Mouse (Mus musculus) MEL (cell line): ENCODE measurements around the gene Rpa2. TPM values are rescaled to one million over a fixed set of nuclear protein-coding genes. Genes with fewer than 3 reads are reported as not detected.

Experiments
- DNase-seq: peaks from one replicate; pipeline ENCODE4 v3.0.0; 2011; ENCODE audit warnings: low read depth, low spot score
- H3K27ac ChIP-seq: 2 replicates; pipeline ENCODE4 v1.5.1; 2012; ENCODE audit warnings: low read depth, mild to moderate bottlenecking, control low read depth, low read length, moderate library complexity; ENCODE audit not compliant: control insufficient read depth
- H3K27me3 ChIP-seq, 2 experiments: fragments of 150-350 bp in 1 of 2; sonication (generic) in 1 of 2; 2 replicates each; pipeline ENCODE4 v1.6.1; 2012; ENCODE audit warnings: low read length in 2 of 2, mild to moderate bottlenecking in 2 of 2, improper control_type of control experiment in 1 of 2, moderate library complexity in 1 of 2; ENCODE audit not compliant: insufficient read depth in 2 of 2, control insufficient read depth in 1 of 2
- H3K36me3 ChIP-seq, 2 experiments: 2 replicates each; pipeline ENCODE4 v1.6.1; 2012 to 2014; ENCODE audit warnings: low read length in 2 of 2, improper control_type of control experiment in 1 of 2, inconsistent platforms in 1 of 2, mild to moderate bottlenecking in 1 of 2; ENCODE audit not compliant: insufficient read depth in 2 of 2, control insufficient read depth in 1 of 2
- H3K4me1 ChIP-seq, 2 experiments: fragments of 150-350 bp in 1 of 2; sonication (generic) in 1 of 2; 2 replicates each; pipeline ENCODE4 v1.6.1; 2012; ENCODE audit warnings: low read length in 2 of 2, improper control_type of control experiment in 1 of 2, mild to moderate bottlenecking in 1 of 2; ENCODE audit not compliant: insufficient read depth in 2 of 2, control insufficient read depth in 1 of 2
- H3K4me3 ChIP-seq, 2 experiments: fragments of 150-350 bp in 1 of 2; sonication (generic) in 1 of 2; 2 replicates each; pipeline ENCODE4 v1.5.1; 2012; ENCODE audit warnings: low read depth in 2 of 2, low read length in 2 of 2, mild to moderate bottlenecking in 2 of 2, moderate library complexity in 2 of 2, control low read depth in 1 of 2, improper control_type of control experiment in 1 of 2; ENCODE audit not compliant: control insufficient read depth in 1 of 2, insufficient read depth in 1 of 2
- H3K79me2 ChIP-seq: 2 replicates; pipeline ENCODE4 v1.6.1; 2012; ENCODE audit warnings: mild to moderate bottlenecking, low read length, moderate library complexity; ENCODE audit not compliant: control insufficient read depth, poor library complexity, insufficient read depth
- H3K9ac ChIP-seq: 2 replicates; pipeline ENCODE4 v1.6.1; 2012; ENCODE audit warnings: low read depth, mild to moderate bottlenecking, control low read depth, low read length, moderate library complexity; ENCODE audit not compliant: control insufficient read depth, poor library complexity, severe bottlenecking
- H3K9me3 ChIP-seq: fragments of 150-350 bp; sonication (generic); replicated peaks from 2 replicates; pipeline ENCODE4 v1.6.1; 2012; ENCODE audit warnings: mild to moderate bottlenecking, low read length, improper control_type of control experiment, moderate library complexity; ENCODE audit not compliant: insufficient read depth
- CHD1 ChIP-seq: IDR thresholded peaks from 2 replicates; pipeline ENCODE4 v1.6.1; 2012; ENCODE audit warnings: low read depth, mild to moderate bottlenecking, inconsistent platforms, low read length, improper control_type of control experiment
- CTCF ChIP-seq, 3 experiments: IDR thresholded peaks in 2 of 3; conservative IDR thresholded peaks in 1 of 3; 2 replicates each; pipeline ENCODE4 v1.5.1; 2011 to 2012; ENCODE audit warnings: low read length in 3 of 3, low read depth in 2 of 3, mild to moderate bottlenecking in 2 of 3, improper control_type of control experiment in 1 of 3, inconsistent platforms in 1 of 3, mixed read lengths in 1 of 3, moderate library complexity in 1 of 3; ENCODE audit not compliant: control insufficient read depth in 1 of 3, insufficient read depth in 1 of 3, poor library complexity in 1 of 3, severe bottlenecking in 1 of 3
- ELF1 ChIP-seq: IDR thresholded peaks from 2 replicates; pipeline ENCODE4 v1.6.1; 2014; ENCODE audit warnings: low read depth, mild to moderate bottlenecking, inconsistent platforms, low read length, improper control_type of control experiment, moderate library complexity
- EP300 ChIP-seq, 2 experiments: IDR thresholded peaks; 2 replicates each; pipeline ENCODE4 v1.6.1; 2011; ENCODE audit warnings: improper control_type of control experiment in 2 of 2, low read length in 2 of 2, low read depth in 1 of 2, mild to moderate bottlenecking in 1 of 2
- HCFC1 ChIP-seq: IDR thresholded peaks from 2 replicates; pipeline ENCODE4 v1.6.1; 2012; ENCODE audit warnings: low read depth, mild to moderate bottlenecking, inconsistent platforms, low read length, improper control_type of control experiment, moderate library complexity
- MAX ChIP-seq: IDR thresholded peaks from 2 replicates; pipeline ENCODE4 v1.6.1; 2011; ENCODE audit warnings: low read length, improper control_type of control experiment
- MEF2A ChIP-seq: IDR thresholded peaks from 2 replicates; pipeline ENCODE4 v1.6.1; 2014; ENCODE audit warnings: low read depth, mild to moderate bottlenecking, inconsistent platforms, low read length, improper control_type of control experiment; ENCODE audit not compliant: poor library complexity, insufficient replicate concordance, severe bottlenecking; ENCODE audit errors: extremely low read depth
- NELFE ChIP-seq: IDR thresholded peaks from 2 replicates; pipeline ENCODE4 v1.6.1; 2011; ENCODE audit warnings: low read depth, low read length, improper control_type of control experiment
- NRF1 ChIP-seq: IDR thresholded peaks from 2 replicates; pipeline ENCODE4 v1.6.1; 2014; ENCODE audit warnings: low read depth, mild to moderate bottlenecking, inconsistent platforms, low read length, improper control_type of control experiment, moderate library complexity; ENCODE audit not compliant: poor library complexity, insufficient read depth, severe bottlenecking
- POLR2AphosphoS2 ChIP-seq: IDR thresholded peaks from 2 replicates; pipeline ENCODE4 v1.6.1; 2011; ENCODE audit warnings: low read length, improper control_type of control experiment
- POLR2AphosphoS5 ChIP-seq: IDR thresholded peaks from 2 replicates; pipeline ENCODE4 v1.6.1; 2012; ENCODE audit warnings: low read depth, borderline replicate concordance, mild to moderate bottlenecking, inconsistent platforms, low read length, moderate library complexity, mixed read lengths
- RAD21 ChIP-seq: IDR thresholded peaks from 2 replicates; pipeline ENCODE4 v1.6.1; 2011; ENCODE audit warnings: mild to moderate bottlenecking, low read depth, low read length, improper control_type of control experiment
- SIN3A ChIP-seq: IDR thresholded peaks from 2 replicates; pipeline ENCODE4 v1.6.1; 2012; ENCODE audit warnings: low read length, improper control_type of control experiment, inconsistent platforms
- SMC3 ChIP-seq: IDR thresholded peaks from 2 replicates; pipeline ENCODE4 v1.6.1; 2011; ENCODE audit warnings: low read depth, low read length, improper control_type of control experiment
- TBP ChIP-seq: IDR thresholded peaks from 2 replicates; pipeline ENCODE4 v1.8.0; 2011; ENCODE audit warnings: low read depth, low read length, improper control_type of control experiment
- TCF12 ChIP-seq: IDR thresholded peaks from 2 replicates; pipeline ENCODE4 v1.6.1; 2014; ENCODE audit warnings: low read depth, mild to moderate bottlenecking, inconsistent platforms, low read length, improper control_type of control experiment, moderate library complexity
- ZC3H11A ChIP-seq: IDR thresholded peaks from 2 replicates; pipeline ENCODE4 v1.6.1; 2012; ENCODE audit warnings: low read depth, mild to moderate bottlenecking, inconsistent platforms, low read length, improper control_type of control experiment
- ZNF384 ChIP-seq: IDR thresholded peaks from 2 replicates; pipeline ENCODE4 v1.6.1; 2012; ENCODE audit warnings: low read depth, mild to moderate bottlenecking, inconsistent platforms, low read length, improper control_type of control experiment
- polyA plus RNA-seq, 2 experiments: library from polyadenylated mRNA; stranded (reverse) in 1 of 2; unstranded in 1 of 2; fragments of >175 nt in 1 of 2; fragments of >200 nt in 1 of 2; gene quantifications; 2 replicates each; pipeline versions ENCODE4 v1.2.1 to v1.2.4; 2012; ENCODE audit warnings: low replicate concordance in 2 of 2, low read depth in 1 of 2; ENCODE audit not compliant: insufficient read length in 2 of 2, insufficient read depth in 1 of 2, missing spikeins in 1 of 2
- total RNA-seq: library from RNA; depleted of rRNA; stranded (reverse); fragments of 300-350 nt; gene quantifications from 2 replicates; pipeline ENCODE4 v1.2.3, GENCODE M21; 2012

Gene Rpa2
- total and polyA plus RNA-seq, 3 experiments = 103 to 119 TPM; not detected in 1

DNA sequence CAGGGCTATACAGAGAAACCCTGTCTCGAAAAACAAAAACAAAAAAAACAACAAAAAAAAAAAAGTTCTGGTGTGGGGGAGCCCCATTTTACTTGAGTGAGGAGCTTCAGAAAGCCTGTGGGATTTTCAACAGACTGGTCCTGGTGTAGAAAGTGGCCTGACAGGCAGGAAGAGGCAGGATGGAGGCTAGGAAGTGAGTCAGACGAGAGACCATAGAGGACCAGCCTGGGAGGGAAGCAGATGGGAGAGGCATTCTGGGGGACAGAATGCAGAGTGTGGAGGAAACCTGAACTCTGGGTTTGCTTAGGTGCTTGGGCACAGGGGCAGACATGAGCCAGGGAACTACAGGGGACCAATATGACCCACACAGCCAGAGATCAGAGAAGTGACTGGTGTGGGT is 48.7 kb downstream of the Rpa2 start:
- Histone ChIP-seq H3K79me2 (no peaks in the 10 kb centered on the region), H3K4me1 (peaks cover 0 to 2% of the 10 kb centered on the region in 2 experiments; a peak in 1 of 4 replicates), H3K27me3 (no peaks in the 10 kb centered on the region), H3K27ac (no peak overlapping the region), H3K9ac (no peak overlapping the region), H3K36me3 (peaks cover 0 to 4% of the 10 kb centered on the region in 2 experiments; a peak in 1 of 4 replicates), H3K9me3 (no peaks in the 10 kb centered on the region), H3K4me3 (no peak overlapping the region)
- DNase-seq = no peak
- TF ChIP-seq ELF1 = no peak
- no peak for TF ChIP-seq TCF12
- TF ChIP-seq ZNF384 = no peak
- no peak for TF ChIP-seq EP300 (IDR thresholded peaks at IDR 0.05; ENCODE audit: low read depth in 1 of 2, low read length in 2 of 2)
- no peak for TF ChIP-seq CHD1
- no peak for TF ChIP-seq POLR2AphosphoS2
- no peak for TF ChIP-seq SIN3A
- TF ChIP-seq NRF1 = no peak
- TF ChIP-seq MAX = no peak
- TF ChIP-seq NELFE = no peak
- TF ChIP-seq POLR2AphosphoS5 = no peak
- TF ChIP-seq RAD21 = no peak
- TF ChIP-seq TBP = no peak
- TF ChIP-seq MEF2A = no peak

DNA sequence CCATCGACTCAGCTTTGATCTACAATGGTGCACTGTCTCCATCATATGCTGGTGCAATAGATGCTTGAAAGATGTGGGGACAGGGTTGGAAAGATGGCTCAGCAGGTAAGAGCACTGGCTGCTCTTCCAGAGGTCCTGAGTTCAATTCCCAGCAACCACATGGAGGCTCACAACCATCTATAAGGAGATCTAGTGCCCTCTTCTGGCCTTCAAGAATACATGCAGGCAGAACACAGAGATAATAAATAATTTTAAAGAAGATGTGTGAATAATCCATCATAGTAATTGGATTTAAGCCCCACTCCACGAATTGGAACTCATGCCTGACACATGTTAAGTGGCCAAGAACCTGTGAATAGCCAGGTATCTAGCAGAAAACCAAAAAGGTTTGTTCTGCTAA is 50.3 kb downstream of the Rpa2 start:
- peak in 2 of 3 experiments; percentile 34 to 51; a peak in 4 of 6 replicates for TF ChIP-seq CTCF (IDR thresholded peaks at IDR 0.05 in 2 of 3, conservative IDR thresholded peaks at IDR 0.05 in 1 of 3; ENCODE audit: control insufficient read depth in 1 of 3, insufficient read depth in 1 of 3, low read depth in 2 of 3, low read length in 3 of 3, poor library complexity in 1 of 3, severe bottlenecking in 1 of 3)
- TF ChIP-seq ZC3H11A = peak; percentile 62
- TF ChIP-seq RAD21 = peak; percentile 49
- no peak for TF ChIP-seq HCFC1
- TF ChIP-seq SMC3 = peak; percentile 55

More for the DNA sequence above, 50.3 kb downstream of the Rpa2 start:
- no peaks in the 10 kb centered on the region for H3K79me2 ChIP-seq
- H3K4me1 ChIP-seq = peaks cover 0 to 2% of the 10 kb centered on the region in 2 experiments; a peak in 1 of 4 replicates
- peaks cover 0 to 4% of the 10 kb centered on the region in 2 experiments; a peak in 1 of 4 replicates for H3K36me3 ChIP-seq
- peak; percentile 28 for DNase-seq
- no peaks in the 10 kb centered on the region for H3K27me3 ChIP-seq
- H3K4me3 ChIP-seq = no peak overlapping the region
- H3K9ac ChIP-seq = no peak overlapping the region
- H3K27ac ChIP-seq = no peak overlapping the region
- no peaks in the 10 kb centered on the region for H3K9me3 ChIP-seq
